Mouse (Mus musculus) right cerebral cortex, postnatal 36 days (tissue): ENCODE measurements around the gene Gm21828.
"Not testable (repeated sequence)": the region's sequence is repeated elsewhere in the genome, so short reads cannot be mapped to it uniquely, and the experiment has no call there.

Experiments used
- DNase-seq, 2 experiments: peaks; one replicate each; pipeline ENCODE4 v3.0.0; 2022; ENCODE audit warnings: low spot score in 2 of 2, mixed read lengths in 1 of 2

The Gm21828 gene

GRCm38 (mm10) chrY:13223828-13224227 lies at the start of gene Gm21828:
Gm21828 (minus strand) TSS chrY:13223928.
- DNase-seq = not testable (repeated sequence)

- not testable (repeated sequence) for DNase-seq
Observed at GRCm38 (mm10) chrY:13252091-13252490, 28.4 kb upstream of the Gm21828 start, which contains the start of the genes Gm21440 and Gm21454. Gm21440 (plus strand) TSS chrY:13252391. Gm21454 (plus strand) TSS chrY:13252442.
